Mouse (Mus musculus): ENCODE measurements around the gene Aip.
"Not testable (repeated sequence)": the region's sequence is repeated elsewhere in the genome, so short reads cannot be mapped to it uniquely, and the experiment has no call there.

- TF ChIP-seq POLR2A (IDR thresholded peaks at IDR 0.05; ENCODE audit: low read depth, low read length); CTCF (IDR thresholded peaks at IDR 0.05; ENCODE audit: extremely low read depth, insufficient read length, insufficient replicate concordance, low read depth, low read length): not testable (repeated sequence)
Observed at GRCm38 (mm10) chr19:4121896-4122295, 3.8 kb downstream of the Aip start.
